Mouse (Mus musculus) bone marrow macrophage, adult 2 months (primary cell): Measurements from ENCODE around the gene Timm22. TPM values are rescaled to one million over a fixed set of nuclear protein-coding genes. Genes with fewer than 3 reads are reported as not detected.

Experiments
- H3K27ac ChIP-seq: 2 replicates; pipeline ENCODE4 v1.5.1; 2012; ENCODE audit warnings: low read depth, low read length; ENCODE audit not compliant: insufficient read depth
- H3K4me1 ChIP-seq: 2 replicates; pipeline ENCODE4 v1.6.1; 2012; ENCODE audit warnings: low read length; ENCODE audit not compliant: control insufficient read depth, insufficient read depth
- H3K4me3 ChIP-seq: 2 replicates; pipeline ENCODE4 v1.5.1; 2012; ENCODE audit warnings: mild to moderate bottlenecking, low read length, moderate library complexity; ENCODE audit not compliant: insufficient read depth
- CTCF ChIP-seq: IDR thresholded peaks from 2 replicates; pipeline ENCODE4 v1.5.1; 2012; ENCODE audit warnings: low read depth, mild to moderate bottlenecking, low read length, moderate library complexity
- POLR2A ChIP-seq: IDR thresholded peaks from 2 replicates; pipeline ENCODE4 v1.6.1; 2012; ENCODE audit warnings: mild to moderate bottlenecking, low read depth, low read length, borderline replicate concordance
- polyA plus RNA-seq: library from polyadenylated mRNA; stranded (reverse); fragments of >200 nt; gene quantifications from 2 replicates; pipeline ENCODE4 v1.2.4, GENCODE M21; 2012; ENCODE audit not compliant: missing spikeins, insufficient read depth, insufficient read length

Timm22 gene
- polyA plus RNA-seq, 1 experiment = 15.1 TPM

GRCm38 (mm10) chr11:76405626-76406264 lies 1.0 kb upstream of the Timm22 start:
- peaks cover 2% of the 10 kb centered on the region; the same call in 1 of the 2 replicates for H3K4me1 ChIP-seq
- H3K27ac ChIP-seq = no peak overlapping the region
- no peak overlapping the region for H3K4me3 ChIP-seq
- no peak for TF ChIP-seq CTCF
- TF ChIP-seq POLR2A = no peak

- Histone ChIP-seq H3K4me3 (no peak overlapping the region), H3K27ac (no peak overlapping the region), H3K4me1 (peaks cover 2% of the 10 kb centered on the region; the same call in 1 of the 2 replicates)
- TF ChIP-seq POLR2A = no peak
- no peak for TF ChIP-seq CTCF
Observed at GRCm38 (mm10) chr11:76410826-76411225, 4.1 kb downstream of the Timm22 start.

DNA sequence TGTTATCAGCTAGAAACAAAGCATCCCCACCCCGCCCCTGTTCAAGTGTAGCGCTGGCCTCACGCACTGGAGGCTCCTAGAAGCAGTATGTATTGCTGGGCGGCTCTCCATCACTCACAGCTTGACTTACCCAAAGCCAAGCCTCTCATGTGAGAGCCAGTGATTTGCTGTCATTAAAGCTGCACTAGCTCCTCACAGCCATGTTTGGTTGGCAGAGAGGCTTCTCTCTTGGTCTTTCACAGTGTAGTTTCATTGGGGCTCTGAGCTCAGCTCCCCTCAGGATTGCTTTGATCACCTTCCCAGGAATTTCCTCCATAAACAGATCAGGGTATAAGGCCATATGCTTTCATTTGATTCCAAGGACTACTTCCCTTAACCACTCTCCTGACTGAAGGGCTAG lies 6.5 kb downstream of the Timm22 start:
- Histone ChIP-seq H3K27ac (no peak overlapping the region), H3K4me1 (peaks cover 2% of the 10 kb centered on the region; the same call in 1 of the 2 replicates), H3K4me3 (no peak overlapping the region)
- TF ChIP-seq POLR2A (no peak), CTCF (no peak)

GRCm38 (mm10) chr11:76415001-76415400 lies 8.2 kb downstream of the Timm22 start:
- no peak overlapping the region for H3K4me3 ChIP-seq
- peaks cover 2% of the 10 kb centered on the region; the same call in 1 of the 2 replicates for H3K4me1 ChIP-seq
- TF ChIP-seq POLR2A (no peak), CTCF (no peak)
- H3K27ac ChIP-seq = no peak overlapping the region

GRCm38 (mm10) chr11:76415985-76416384 lies 9.2 kb downstream of the Timm22 start:
- peaks cover 2% of the 10 kb centered on the region; the same call in 1 of the 2 replicates for H3K4me1 ChIP-seq
- no peak overlapping the region for H3K4me3 ChIP-seq
- no peak overlapping the region for H3K27ac ChIP-seq
- TF ChIP-seq CTCF = no peak
- TF ChIP-seq POLR2A = no peak

DNA sequence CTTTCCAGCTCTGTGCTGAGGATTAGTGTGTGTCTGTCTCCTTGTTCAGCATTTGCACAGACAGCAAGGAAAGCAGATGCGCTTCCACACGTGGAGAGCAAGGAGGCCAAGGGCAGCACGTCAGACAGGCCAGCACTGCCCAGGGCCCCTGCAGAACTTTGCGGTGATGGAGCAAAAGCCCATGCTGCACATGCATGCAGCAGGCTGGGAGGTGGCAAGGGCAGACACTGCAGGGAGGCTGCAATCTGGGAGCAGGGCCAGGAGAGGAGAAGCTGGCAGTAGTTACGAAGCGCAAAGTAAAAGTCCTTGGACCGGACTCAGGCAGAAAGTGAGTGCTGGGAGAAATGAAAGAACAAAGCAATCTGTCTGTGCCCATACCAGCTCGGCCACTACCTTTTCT lies 11.7 kb downstream of the Timm22 start:
- Histone ChIP-seq H3K4me1 (peaks cover 2% of the 10 kb centered on the region; the same call in 1 of the 2 replicates), H3K27ac (no peak overlapping the region), H3K4me3 (no peak overlapping the region)
- TF ChIP-seq POLR2A (no peak), CTCF (no peak)

DNA sequence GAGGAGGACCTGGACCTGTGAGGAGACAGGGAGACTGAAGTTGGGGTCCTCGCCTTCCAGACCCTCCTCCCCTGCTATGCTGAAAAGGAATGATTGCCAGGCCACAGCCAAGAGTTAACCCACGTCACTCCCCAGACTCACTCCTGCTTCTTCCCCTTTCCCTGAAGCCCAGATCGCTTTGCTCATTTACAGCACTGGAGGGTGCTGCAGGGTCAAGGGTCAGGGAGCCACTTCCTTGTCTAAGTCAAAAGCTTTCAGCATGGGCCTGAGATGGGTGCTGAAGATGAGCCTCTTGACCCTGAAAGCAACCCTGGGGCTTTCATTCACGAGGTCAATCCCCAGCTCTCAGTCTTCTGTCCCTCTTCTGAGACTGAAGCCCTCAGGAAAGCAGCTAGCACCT lies 12.4 kb downstream of the Timm22 start:
- no peak for TF ChIP-seq POLR2A
- H3K27ac ChIP-seq = no peak overlapping the region
- peaks cover 2% of the 10 kb centered on the region; the same call in 1 of the 2 replicates for H3K4me1 ChIP-seq
- H3K4me3 ChIP-seq = no peak overlapping the region

DNA sequence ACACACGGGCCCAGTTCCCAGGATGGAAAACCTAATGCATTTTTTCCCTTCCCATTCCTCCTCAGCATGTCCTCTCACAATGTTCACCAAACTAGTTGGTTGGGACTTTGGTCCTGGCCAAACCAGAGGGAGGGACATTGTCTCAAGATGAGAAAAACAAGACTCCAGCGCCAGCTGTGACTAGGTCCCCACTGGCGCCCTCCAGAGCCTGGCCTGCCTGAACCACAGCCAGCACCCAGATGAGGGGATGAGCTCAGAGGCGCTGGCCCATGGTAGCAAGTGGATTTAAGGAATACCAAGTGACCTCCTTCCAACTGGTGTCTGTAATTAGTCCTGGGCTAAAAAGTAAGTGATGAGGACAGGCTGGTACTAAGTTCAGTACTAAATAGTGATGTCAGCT lies 14.1 kb downstream of the Timm22 start:
- no peak overlapping the region for H3K27ac ChIP-seq
- H3K4me1 ChIP-seq = peaks cover 2% of the 10 kb centered on the region; the same call in 1 of the 2 replicates
- TF ChIP-seq POLR2A (no peak), CTCF (no peak)
- no peak overlapping the region for H3K4me3 ChIP-seq

GRCm38 (mm10) chr11:76425749-76426148 lies 19.0 kb downstream of the Timm22 start:
- H3K27ac ChIP-seq = no peak overlapping the region
- H3K4me3 ChIP-seq = no peak overlapping the region
- H3K4me1 ChIP-seq = no peaks in the 10 kb centered on the region
- TF ChIP-seq CTCF (no peak), POLR2A (no peak)

DNA sequence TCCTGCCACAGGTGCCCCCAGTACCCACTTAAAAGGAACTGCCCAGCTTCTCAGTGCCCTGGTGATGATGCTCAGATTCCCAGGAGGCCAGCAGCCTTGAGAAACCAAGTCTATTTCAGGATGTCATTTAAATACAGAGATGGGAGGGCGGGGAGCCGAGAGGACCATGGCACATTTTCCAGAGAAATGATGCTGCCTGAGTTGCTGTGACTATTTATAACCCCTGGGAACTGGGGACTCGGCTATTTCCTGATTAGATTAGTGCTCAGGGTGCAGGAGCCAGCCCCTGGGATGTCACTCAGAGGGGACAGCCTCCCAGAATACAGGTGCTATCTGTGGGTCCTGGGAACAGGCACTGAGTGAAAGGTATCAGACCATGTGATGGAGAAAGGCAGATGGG lies 21.0 kb downstream of the Timm22 start:
- H3K4me3 ChIP-seq = no peak overlapping the region
- no peak overlapping the region for H3K27ac ChIP-seq
- TF ChIP-seq CTCF (no peak), POLR2A (no peak)
- no peaks in the 10 kb centered on the region for H3K4me1 ChIP-seq
